In the genomic region with DNA sequence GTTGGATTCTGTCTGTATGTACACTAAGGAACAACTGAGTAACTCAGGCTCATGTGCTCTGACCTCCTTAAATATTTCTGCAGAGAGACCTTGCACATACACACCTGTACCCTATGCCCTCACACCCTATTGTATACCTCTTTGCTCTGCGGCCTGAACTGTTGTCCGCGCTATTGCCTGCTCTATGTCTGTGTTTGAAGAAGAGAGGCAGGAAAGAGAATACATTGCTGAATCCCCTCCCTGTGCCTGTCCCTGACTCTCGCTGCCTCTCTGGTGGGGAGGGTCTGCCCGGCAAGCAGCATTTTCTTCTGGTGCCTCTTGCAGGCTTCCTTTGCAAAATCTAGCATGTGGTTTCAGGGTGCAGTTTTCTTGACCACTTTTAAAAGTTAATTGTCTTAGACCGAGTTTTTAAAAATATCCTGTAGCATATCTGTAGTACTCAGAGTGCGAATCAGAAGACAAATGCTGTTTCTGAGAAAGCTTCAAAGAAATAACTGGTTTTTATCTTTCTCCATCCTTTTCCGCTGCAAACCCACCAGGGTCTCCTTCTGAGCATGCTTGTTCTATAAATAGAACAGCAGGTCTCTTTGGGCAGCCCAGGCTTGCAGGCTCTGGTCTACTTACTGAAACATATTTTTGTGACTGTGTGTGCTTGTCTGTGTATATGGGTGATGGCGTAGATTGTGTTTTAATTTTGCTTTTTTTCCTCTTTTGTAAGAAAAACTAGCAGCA, we compare ENCODE assay signal across 10 mouse cellular contexts. TPM values are rescaled to one million over a fixed set of nuclear protein-coding genes. Genes with fewer than 3 reads are reported as not detected.
A peak's percentile ranks its signal among the peaks of the same experiment; 100 is the strongest.
DNase-seq lines count a peak whose midpoint lies in the region; ATAC-seq lines count a peak whose summit lies in the region.
"Had no signal": no experiment of that assay in that cellular context is flagged by ENCODE, and none has a peak within 500 bp of the region (broad histone marks: within the 10 kb centered on the region; RNA-seq: fewer than 3 reads in every experiment).

No protein-coding gene starts in this region.

- H3K9ac ChIP-seq in forebrain, embryonic 13.5 days, result no peak overlapping the region
- H3K9ac ChIP-seq in kidney, embryonic 16.5 days (replicated peaks; ENCODE audit: low read length), result no peak overlapping the region

- no peaks in the 10 kb centered on the region for H3K27me3 ChIP-seq in forebrain, embryonic 13.5 days
- no peaks in the 10 kb centered on the region for H3K27me3 ChIP-seq in forebrain, embryonic 10.5 days (ENCODE audit: poor library complexity, severe bottlenecking)
- no peaks in the 10 kb centered on the region for H3K27me3 ChIP-seq in kidney, embryonic 16.5 days (ENCODE audit: insufficient read depth, low read length)

- intact Hi-C loops in left cerebral cortex, postnatal 14 days (cut with DNase I), result no loop called here

- DNase-seq in forebrain, embryonic 10.5 days (ENCODE audit: extremely low spot score, low spot score), result no peak
- no peak for DNase-seq in kidney, postnatal 36 days
- DNase-seq in CD4-positive helper T cell, adult 2 months (ENCODE audit: low read depth, low spot score), result peak; percentile 40
- peak; percentile 49 for DNase-seq in induced T-regulatory cell, adult 2 months (ENCODE audit: low read depth)
- no peak for DNase-seq in cerebellum, postnatal 25 days
- no peak for DNase-seq in left cerebral cortex, postnatal 14 days (ENCODE audit: low spot score in 2 of 2)
- DNase-seq: layer of hippocampus, adult 9-11 months; lung, postnatal 14 days had no signal

- WGBS in forebrain, embryonic 13.5 days, result 78% methylated on average over 9 of the region's 9 CpGs
- WGBS in forebrain, embryonic 10.5 days, result 86% methylated on average over 9 of the region's 9 CpGs
- WGBS in kidney, embryonic 16.5 days, result 74% methylated on average over 9 of the region's 9 CpGs

- no peak for ATAC-seq in forebrain, embryonic 13.5 days
- ATAC-seq in kidney, embryonic 16.5 days (ENCODE audit: low FRiP score, low TSS enrichment), result no peak

- no peak overlapping the region for H3K4me2 ChIP-seq in forebrain, embryonic 13.5 days
- no peak overlapping the region for H3K4me2 ChIP-seq in kidney, embryonic 16.5 days (replicated peaks; ENCODE audit: low read depth, low read length)

- H3K9me3 ChIP-seq in forebrain, embryonic 13.5 days (replicated peaks), result no peaks in the 10 kb centered on the region
- H3K9me3 ChIP-seq in forebrain, embryonic 10.5 days, result no peaks in the 10 kb centered on the region
- H3K9me3 ChIP-seq in kidney, embryonic 16.5 days (ENCODE audit: low read length), result no peaks in the 10 kb centered on the region

- peaks cover 14% of the 10 kb centered on the region; the same call in 1 of the 2 replicates for H3K36me3 ChIP-seq in forebrain, embryonic 13.5 days (ENCODE audit: poor library complexity, severe bottlenecking)
- H3K36me3 ChIP-seq in forebrain, embryonic 10.5 days (replicated peaks), result peaks cover 17% of the 10 kb centered on the region
- no peaks in the 10 kb centered on the region for H3K36me3 ChIP-seq in kidney, embryonic 16.5 days (ENCODE audit: insufficient read depth, low read length)

- no peak overlapping the region for H3K4me3 ChIP-seq in forebrain, embryonic 13.5 days
- no peak overlapping the region for H3K4me3 ChIP-seq in forebrain, embryonic 10.5 days
- H3K4me3 ChIP-seq in kidney, embryonic 16.5 days (ENCODE audit: low read length), result no peak overlapping the region

- H3K27ac ChIP-seq in forebrain, embryonic 13.5 days, result peak overlapping the region; percentile 40; the same call in 1 of the 2 replicates
- no peak overlapping the region for H3K27ac ChIP-seq in forebrain, embryonic 10.5 days
- H3K27ac ChIP-seq in kidney, embryonic 16.5 days (ENCODE audit: low read length), result peak overlapping the region; percentile 29; the same call in 1 of the 2 replicates

- H3K4me1 ChIP-seq in forebrain, embryonic 13.5 days, result peaks cover 26% of the 10 kb centered on the region
- H3K4me1 ChIP-seq in forebrain, embryonic 10.5 days, result peaks cover 19% of the 10 kb centered on the region
- peaks cover 24% of the 10 kb centered on the region for H3K4me1 ChIP-seq in kidney, embryonic 16.5 days (ENCODE audit: insufficient read depth, low read length)

RNA-seq across cellular contexts. Expression of gene Dgkd, which starts 24.6 kb away (rescaled TPM):
- polyA plus RNA-seq in forebrain, embryonic 13.5 days (2015; fragmentation: Nextera tagmentation; extraction: Ambion mirVana), result 36.6 and 43.6 TPM in 2 replicates
- 39.3 and 42.4 TPM in 2 replicates for polyA plus RNA-seq in forebrain, embryonic 10.5 days (2016; fragmentation: Nextera tagmentation; extraction: Ambion mirVana)
- 33.8 and 35.3 TPM in 2 replicates for polyA plus RNA-seq in kidney, embryonic 16.5 days (2015; fragmentation: Nextera tagmentation; extraction: Ambion mirVana)
- 100 to 1,000 TPM; 128 to 140 TPM for total RNA-seq in left cerebral cortex, postnatal 14 days (2021)

Comparison
In these comparisons a context has a peak if more than half of its experiments do, and no peak if none do; other contexts are left out.
1. DNase-seq: peak in CD4-positive helper T cell, adult 2 months (single experiment) and induced T-regulatory cell, adult 2 months (single experiment); none in forebrain, embryonic 10.5 days (single experiment), kidney, postnatal 36 days (0 of 2), cerebellum, postnatal 25 days (0 of 2) and left cerebral cortex, postnatal 14 days (0 of 2).